Mouse (Mus musculus): ENCODE data around the gene Gm49776. TPM values are rescaled to one million over a fixed set of nuclear protein-coding genes. Genes with fewer than 3 reads are reported as not detected.

The Gm49776 gene
- polyA plus RNA-seq, 1 experiment: 0.47 TPM

DNA sequence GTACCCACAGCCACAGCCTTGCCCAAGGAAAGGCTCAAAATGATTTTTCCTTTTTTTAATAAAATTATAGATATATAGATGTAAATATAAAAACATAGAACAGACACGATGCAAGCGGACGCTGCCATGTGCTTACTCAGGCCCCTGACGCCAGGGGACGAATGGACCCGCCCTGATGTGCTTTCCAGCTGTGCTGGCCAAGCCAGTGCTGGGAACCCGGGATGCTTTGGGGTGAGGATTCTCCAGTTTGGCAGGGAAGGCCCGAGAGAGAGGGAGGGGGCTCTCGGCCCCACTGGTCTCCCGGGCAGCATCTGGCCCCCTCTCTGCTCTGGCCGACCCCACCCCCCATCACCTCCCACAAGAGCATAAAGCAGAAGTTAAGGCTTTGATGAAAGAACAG is 35.9 kb downstream of the Gm49776 start:
- no peaks in the 10 kb centered on the region for H3K27me3 ChIP-seq (ENCODE audit: control insufficient read depth, insufficient read depth, low read length)
- TF ChIP-seq CTCF (IDR thresholded peaks at IDR 0.05; ENCODE audit: borderline replicate concordance, insufficient read depth, low read depth, low read length) (no peak), POLR2A (IDR thresholded peaks at IDR 0.05; ENCODE audit: borderline replicate concordance, insufficient read depth, low read length) (no peak)
- no peak overlapping the region for H3K4me3 ChIP-seq (replicated peaks; ENCODE audit: insufficient read depth, low read depth, low read length)
- 69% methylated on average over 11 of the region's 11 CpGs for WGBS
- no peak for DNase-seq
- H3K4me1 ChIP-seq (ENCODE audit: control insufficient read depth, insufficient read depth, low read length): peaks cover under 1% of the 10 kb centered on the region; the same call in 1 of the 2 replicates
- no peak overlapping the region for H3K27ac ChIP-seq (ENCODE audit: insufficient read depth, low read length)

DNA sequence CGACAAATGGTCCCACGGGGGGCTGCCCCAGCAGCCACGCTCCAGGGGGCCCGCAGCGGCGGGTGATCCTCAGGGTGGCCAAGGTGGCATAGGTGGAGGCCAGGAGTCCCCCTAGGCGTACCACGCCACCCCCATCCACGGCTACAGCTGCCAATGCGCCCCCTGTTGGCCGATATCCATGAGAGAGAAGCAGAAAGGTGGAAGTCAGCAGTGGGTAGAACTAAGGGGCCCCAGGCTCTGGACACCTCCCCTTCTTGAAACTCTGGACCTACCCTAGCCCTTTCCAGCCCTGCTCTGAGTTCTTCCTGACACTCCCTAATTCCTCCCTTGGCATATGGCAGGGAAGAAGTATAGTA is 36.6 kb downstream of the Gm49776 start:
- WGBS: 68% methylated on average over 11 of the region's 11 CpGs
- H3K27ac ChIP-seq (ENCODE audit: insufficient read depth, low read length): no peak overlapping the region
- no peaks in the 10 kb centered on the region for H3K27me3 ChIP-seq (ENCODE audit: control insufficient read depth, insufficient read depth, low read length)
- no peaks in the 10 kb centered on the region for H3K4me1 ChIP-seq (ENCODE audit: control insufficient read depth, insufficient read depth, low read length)
- no peak overlapping the region for H3K4me3 ChIP-seq (replicated peaks; ENCODE audit: insufficient read depth, low read depth, low read length)
- TF ChIP-seq CTCF (IDR thresholded peaks at IDR 0.05; ENCODE audit: borderline replicate concordance, insufficient read depth, low read depth, low read length) (peak; percentile 19; the same call in 1 of the 2 replicates), POLR2A (IDR thresholded peaks at IDR 0.05; ENCODE audit: borderline replicate concordance, insufficient read depth, low read length) (no peak)
- no peak for DNase-seq

DNA sequence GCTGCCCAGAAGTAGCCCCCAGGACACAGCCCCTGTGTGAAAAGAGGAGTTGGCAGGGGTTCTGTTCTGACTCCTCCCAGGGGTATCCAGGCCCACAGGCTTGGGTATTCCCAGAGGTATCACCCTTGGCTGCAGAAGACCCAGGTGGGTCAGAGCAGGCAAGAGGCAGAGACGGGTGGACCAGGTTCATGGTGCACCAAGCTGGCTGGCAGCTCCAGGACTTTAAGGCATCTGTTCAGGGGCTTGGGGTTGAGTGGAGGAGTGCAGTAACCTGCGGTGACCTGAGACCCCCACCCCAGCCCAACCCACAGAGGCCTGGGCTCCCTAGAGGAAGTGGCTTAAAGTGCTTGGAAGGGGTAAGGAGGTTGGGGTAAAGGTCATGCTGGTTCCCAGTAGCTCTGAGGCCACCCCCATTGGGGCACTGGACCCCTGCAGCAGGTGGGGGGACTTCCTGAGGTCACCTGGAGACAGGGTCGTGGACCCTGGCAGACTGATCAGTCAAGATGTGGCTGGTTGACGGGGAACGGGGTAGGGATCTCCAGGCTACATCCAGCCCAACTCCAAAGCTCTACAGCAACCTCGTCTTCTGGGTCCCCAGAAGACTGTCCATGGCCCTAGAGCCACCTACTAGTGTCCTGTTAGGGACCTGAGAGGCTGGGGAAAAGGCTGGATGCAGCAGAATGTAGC is 37.1 kb downstream of the Gm49776 start:
- H3K4me1 ChIP-seq (ENCODE audit: control insufficient read depth, insufficient read depth, low read length): no peaks in the 10 kb centered on the region
- H3K4me3 ChIP-seq (replicated peaks; ENCODE audit: insufficient read depth, low read depth, low read length): no peak overlapping the region
- no peak for DNase-seq
- 85% methylated on average over 6 of the region's 6 CpGs for WGBS
- TF ChIP-seq POLR2A (IDR thresholded peaks at IDR 0.05; ENCODE audit: borderline replicate concordance, insufficient read depth, low read length): no peak
- no peak for TF ChIP-seq CTCF (IDR thresholded peaks at IDR 0.05; ENCODE audit: borderline replicate concordance, insufficient read depth, low read depth, low read length)
- no peak overlapping the region for H3K27ac ChIP-seq (ENCODE audit: insufficient read depth, low read length)
- H3K27me3 ChIP-seq (ENCODE audit: control insufficient read depth, insufficient read depth, low read length): no peaks in the 10 kb centered on the region

DNA sequence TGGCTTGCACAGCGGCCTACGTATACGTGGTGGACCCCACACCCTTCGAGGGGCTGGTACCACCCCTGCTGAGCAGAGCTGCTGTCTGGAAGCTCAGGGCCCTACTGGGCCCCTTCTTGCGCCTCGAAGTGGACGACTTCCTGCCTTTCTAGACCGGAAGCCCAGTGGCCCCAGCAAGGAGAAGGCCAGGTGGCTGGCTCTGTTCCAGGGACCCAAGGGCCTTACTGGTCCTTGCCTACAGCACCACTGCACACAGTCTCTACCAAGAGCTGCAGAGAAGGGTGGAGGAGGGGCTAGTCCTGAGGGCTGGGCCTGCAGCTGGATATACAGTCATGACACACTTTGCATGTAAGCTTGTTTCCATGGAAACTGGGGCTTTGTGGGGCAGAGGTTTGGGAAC is 38.1 kb downstream of the Gm49776 start:
- TF ChIP-seq CTCF (IDR thresholded peaks at IDR 0.05; ENCODE audit: borderline replicate concordance, insufficient read depth, low read depth, low read length) (no peak), POLR2A (IDR thresholded peaks at IDR 0.05; ENCODE audit: borderline replicate concordance, insufficient read depth, low read length) (no peak)

DNA sequence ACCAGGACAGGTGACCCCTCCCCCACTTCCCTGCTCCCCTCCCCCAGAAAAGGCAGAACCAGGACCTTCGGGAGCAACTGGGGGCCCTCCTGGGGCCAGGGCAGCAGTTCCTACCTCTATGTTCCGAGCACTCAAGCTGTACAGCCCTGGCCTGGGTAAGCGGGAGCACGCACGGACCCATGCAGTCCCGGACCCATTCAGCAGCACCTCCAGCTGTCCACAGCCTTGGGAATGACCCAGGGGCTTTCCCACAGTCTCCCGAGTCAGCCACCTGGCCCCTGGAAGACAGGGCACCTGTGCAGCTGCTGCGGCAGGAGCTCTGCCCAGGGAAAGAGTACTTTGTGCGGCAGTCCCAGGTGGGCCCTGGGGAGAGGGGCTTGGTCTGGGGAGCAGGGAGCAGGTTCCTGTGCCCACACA is 39.5 kb downstream of the Gm49776 start:
- no peak for TF ChIP-seq CTCF (IDR thresholded peaks at IDR 0.05; ENCODE audit: borderline replicate concordance, insufficient read depth, low read depth, low read length)
- TF ChIP-seq POLR2A (IDR thresholded peaks at IDR 0.05; ENCODE audit: borderline replicate concordance, insufficient read depth, low read length): no peak
- 0 out of 2 replicates have a peak, but pooled peaks cover 8% of the 10 kb centered on the region for H3K4me1 ChIP-seq (ENCODE audit: control insufficient read depth, insufficient read depth, low read length)
- no peak for DNase-seq
- WGBS: 72% methylated on average over 9 of the region's 9 CpGs
- H3K4me3 ChIP-seq (replicated peaks; ENCODE audit: insufficient read depth, low read depth, low read length): no peak overlapping the region
- H3K27me3 ChIP-seq (ENCODE audit: control insufficient read depth, insufficient read depth, low read length): no peaks in the 10 kb centered on the region
- H3K27ac ChIP-seq (ENCODE audit: insufficient read depth, low read length): no peak overlapping the region

More for the DNA sequence above, 38.1 kb downstream of the Gm49776 start:
- Histone ChIP-seq H3K4me1 (ENCODE audit: control insufficient read depth, insufficient read depth, low read length) (no peaks in the 10 kb centered on the region), H3K27me3 (ENCODE audit: control insufficient read depth, insufficient read depth, low read length) (no peaks in the 10 kb centered on the region), H3K27ac (ENCODE audit: insufficient read depth, low read length) (no peak overlapping the region), H3K4me3 (replicated peaks; ENCODE audit: insufficient read depth, low read depth, low read length) (no peak overlapping the region)
- 39% methylated on average over 8 of the region's 8 CpGs for WGBS
- DNase-seq: peak in 1 of 2 experiments; percentile 27

DNA sequence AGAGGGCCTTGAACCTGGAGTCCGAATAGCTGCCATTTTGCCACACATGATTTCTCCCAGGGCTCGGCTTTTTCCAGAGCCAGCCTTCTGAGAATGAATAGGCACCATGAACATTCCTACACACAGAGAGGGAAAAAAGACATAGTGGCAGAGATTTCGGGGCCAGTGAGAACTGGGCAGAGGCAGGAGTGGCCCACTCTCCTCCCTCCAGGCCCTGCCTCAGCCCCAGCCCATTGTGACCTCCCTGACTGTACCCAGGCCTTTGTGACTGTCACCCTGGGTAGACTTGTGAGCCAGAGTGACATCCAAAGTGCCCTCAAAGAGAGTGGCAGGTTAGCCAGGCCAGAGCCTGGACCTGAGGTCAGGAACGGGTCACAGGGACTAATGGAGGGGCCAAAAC is 40.5 kb downstream of the Gm49776 start, which contains the start of gene Ccdc188:
Gene Ccdc188 (plus strand): TSS at position 301 of the 400 bp plus-strand sequence.
- Histone ChIP-seq H3K4me1 (ENCODE audit: control insufficient read depth, insufficient read depth, low read length) (0 out of 2 replicates have a peak, but pooled peaks cover 9% of the 10 kb centered on the region), H3K27me3 (ENCODE audit: control insufficient read depth, insufficient read depth, low read length) (no peaks in the 10 kb centered on the region), H3K4me3 (replicated peaks; ENCODE audit: insufficient read depth, low read depth, low read length) (no peak within 1 kb of the TSS), H3K27ac (ENCODE audit: insufficient read depth, low read length) (no peak within 1 kb of the TSS)
- WGBS: 90% methylated on average over 4 of the region's 4 CpGs
- no peak for TF ChIP-seq POLR2A (IDR thresholded peaks at IDR 0.05; ENCODE audit: borderline replicate concordance, insufficient read depth, low read length)
- TF ChIP-seq CTCF (IDR thresholded peaks at IDR 0.05; ENCODE audit: borderline replicate concordance, insufficient read depth, low read depth, low read length): no peak
- DNase-seq: no peak

DNA sequence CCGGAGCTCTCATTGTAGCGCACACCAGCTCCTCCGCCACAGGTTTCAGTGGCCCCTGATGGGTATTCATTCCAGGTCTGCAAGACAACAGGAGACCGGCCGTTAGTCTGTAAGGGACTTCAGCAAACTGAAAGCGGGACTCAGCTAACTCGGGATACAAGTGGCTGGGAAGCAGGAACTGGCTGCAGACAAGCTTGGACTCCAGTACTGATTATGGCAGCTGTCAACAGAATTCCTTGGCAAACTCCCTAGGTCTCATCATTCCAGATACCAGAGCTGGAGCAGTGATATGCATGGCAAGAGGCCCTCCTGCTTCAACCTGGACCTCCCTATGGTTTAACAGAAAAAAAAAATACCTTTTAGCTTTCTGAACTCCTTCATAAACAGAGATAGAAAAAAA is 43.3 kb downstream of the Gm49776 start:
- WGBS: 25% methylated on average over 7 of the region's 7 CpGs
- no peak overlapping the region for H3K27ac ChIP-seq (ENCODE audit: insufficient read depth, low read length)
- H3K27me3 ChIP-seq (ENCODE audit: control insufficient read depth, insufficient read depth, low read length): no peaks in the 10 kb centered on the region
- no peak overlapping the region for H3K4me3 ChIP-seq (replicated peaks; ENCODE audit: insufficient read depth, low read depth, low read length)
- TF ChIP-seq CTCF (IDR thresholded peaks at IDR 0.05; ENCODE audit: borderline replicate concordance, insufficient read depth, low read depth, low read length) (no peak), POLR2A (IDR thresholded peaks at IDR 0.05; ENCODE audit: borderline replicate concordance, insufficient read depth, low read length) (no peak)
- H3K4me1 ChIP-seq (ENCODE audit: control insufficient read depth, insufficient read depth, low read length): peaks cover 18% of the 10 kb centered on the region; the same call in 1 of the 2 replicates
- no peak for DNase-seq

DNA sequence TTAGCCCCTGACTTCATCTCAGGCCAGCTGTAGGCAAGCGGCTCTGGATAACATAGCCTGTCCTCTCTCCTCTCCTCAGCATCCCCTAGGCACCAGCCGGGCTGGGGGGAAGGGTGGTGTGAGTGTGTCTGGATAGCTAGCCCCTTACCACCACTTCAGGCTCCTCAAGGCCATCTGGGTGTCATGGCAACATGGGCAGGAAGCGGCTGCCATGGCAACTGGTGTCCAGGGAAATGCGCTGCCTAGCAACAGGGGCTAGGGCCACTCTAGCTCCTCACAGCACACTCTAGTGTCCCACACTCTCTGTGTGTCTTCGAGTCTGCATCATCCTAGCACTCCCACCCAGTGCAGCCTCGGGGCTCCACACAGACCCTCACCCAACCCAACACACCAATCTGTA is 44.4 kb downstream of the Gm49776 start:
- Histone ChIP-seq H3K27ac (ENCODE audit: insufficient read depth, low read length) (no peak overlapping the region), H3K4me1 (ENCODE audit: control insufficient read depth, insufficient read depth, low read length) (peaks cover 18% of the 10 kb centered on the region; the same call in 1 of the 2 replicates), H3K4me3 (replicated peaks; ENCODE audit: insufficient read depth, low read depth, low read length) (no peak overlapping the region), H3K27me3 (ENCODE audit: control insufficient read depth, insufficient read depth, low read length) (no peaks in the 10 kb centered on the region)
- TF ChIP-seq CTCF (IDR thresholded peaks at IDR 0.05; ENCODE audit: borderline replicate concordance, insufficient read depth, low read depth, low read length) (no peak), POLR2A (IDR thresholded peaks at IDR 0.05; ENCODE audit: borderline replicate concordance, insufficient read depth, low read length) (no peak)
- DNase-seq: no peak
- WGBS: 42% methylated on average over 6 of the region's 6 CpGs

Data from cerebellum, adult 2 months (tissue).